Mouse (Mus musculus): Measurements from ENCODE around the gene Arl6. TPM values are rescaled to one million over a fixed set of nuclear protein-coding genes. Genes with fewer than 3 reads are reported as not detected.

The Arl6 gene
- total and polyA plus RNA-seq, 3 experiments, result not detected

DNA sequence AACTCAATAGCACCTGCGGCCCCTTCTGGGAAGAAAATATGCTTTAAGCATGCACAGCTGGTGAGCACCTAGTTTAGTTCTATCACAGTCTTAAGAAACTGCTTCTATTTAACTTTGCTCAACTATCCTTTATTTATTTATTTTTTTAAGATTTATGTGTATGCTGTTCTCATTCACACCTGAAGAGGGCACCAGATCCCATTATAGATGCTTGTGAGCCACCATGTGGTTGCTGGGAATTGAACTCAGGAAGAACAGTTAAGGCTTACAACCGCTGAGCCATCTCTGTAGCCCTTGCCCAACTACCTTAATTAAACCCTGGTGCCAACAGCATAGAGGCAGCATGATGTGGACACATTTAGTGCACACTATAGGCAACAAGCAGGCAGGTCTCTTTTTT is 27.7 kb upstream of the Arl6 start:
- Histone ChIP-seq H3K27me3 (ENCODE audit: control insufficient read depth in 1 of 2, insufficient read depth in 2 of 2, low read length in 2 of 2) (no peaks in the 10 kb centered on the region), H3K27ac (ENCODE audit: control insufficient read depth, low read depth, low read length) (no peak overlapping the region), H3K9ac (ENCODE audit: control insufficient read depth, low read depth, low read length, poor library complexity, severe bottlenecking) (no peak overlapping the region), H3K4me3 (ENCODE audit: control insufficient read depth in 1 of 2, insufficient read depth in 1 of 2, low read depth in 2 of 2, low read length in 2 of 2) (no peak overlapping the region), H3K79me2 (ENCODE audit: control insufficient read depth, insufficient read depth, low read length, poor library complexity) (no peaks in the 10 kb centered on the region), H3K4me1 (ENCODE audit: control insufficient read depth in 1 of 2, insufficient read depth in 2 of 2, low read length in 2 of 2) (no peaks in the 10 kb centered on the region), H3K9me3 (replicated peaks; ENCODE audit: insufficient read depth, low read length) (no peaks in the 10 kb centered on the region), H3K36me3 (ENCODE audit: control insufficient read depth in 1 of 2, insufficient read depth in 2 of 2, low read length in 2 of 2) (no peaks in the 10 kb centered on the region)
- TF ChIP-seq POLR2AphosphoS2 (IDR thresholded peaks at IDR 0.05; ENCODE audit: low read length) (no peak), NELFE (IDR thresholded peaks at IDR 0.05; ENCODE audit: low read depth, low read length) (no peak), USF1 (IDR thresholded peaks at IDR 0.05; ENCODE audit: low read depth, low read length) (no peak), SIN3A (IDR thresholded peaks at IDR 0.05; ENCODE audit: low read length) (no peak), ZKSCAN1 (IDR thresholded peaks at IDR 0.05; ENCODE audit: low read depth, low read length) (no peak), E2F4 (IDR thresholded peaks at IDR 0.05; ENCODE audit: borderline replicate concordance, low read depth, low read length) (no peak), MAFK (IDR thresholded peaks at IDR 0.05; ENCODE audit: borderline replicate concordance, low read depth, low read length) (no peak), RAD21 (IDR thresholded peaks at IDR 0.05; ENCODE audit: low read depth, low read length) (no peak), HCFC1 (IDR thresholded peaks at IDR 0.05; ENCODE audit: low read depth, low read length) (no peak), JUND (IDR thresholded peaks at IDR 0.05; ENCODE audit: low read depth, low read length) (no peak)
- DNase-seq (ENCODE audit: low read depth, low spot score), result no peak

DNA sequence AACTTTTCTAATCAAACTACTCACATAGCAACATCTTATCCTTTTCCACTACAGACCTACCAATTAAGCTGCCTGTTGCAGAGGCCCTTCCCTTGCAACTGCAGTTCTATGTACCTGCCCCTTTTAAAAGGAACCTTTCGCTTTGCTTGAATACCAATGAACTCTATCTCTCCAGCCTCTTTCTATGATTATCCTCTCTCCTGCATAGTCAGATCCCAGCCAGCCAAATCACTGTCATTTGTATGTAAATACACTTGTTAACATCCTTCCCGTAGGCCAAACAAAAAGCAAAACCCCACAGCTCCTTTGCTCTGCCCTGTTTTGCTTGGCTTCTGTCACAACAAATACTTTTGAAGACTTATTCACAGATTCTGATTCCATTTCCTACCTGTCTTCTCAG is 4.6 kb upstream of the Arl6 start:
- no peak for DNase-seq (ENCODE audit: low read depth, low spot score)
- no peak overlapping the region for H3K4me3 ChIP-seq (ENCODE audit: control insufficient read depth in 1 of 2, insufficient read depth in 1 of 2, low read depth in 2 of 2, low read length in 2 of 2)
- H3K36me3 ChIP-seq (ENCODE audit: control insufficient read depth in 1 of 2, insufficient read depth in 2 of 2, low read length in 2 of 2), result no peaks in the 10 kb centered on the region
- H3K9ac ChIP-seq (ENCODE audit: control insufficient read depth, low read depth, low read length, poor library complexity, severe bottlenecking), result no peak overlapping the region
- peaks cover 3 to 8% of the 10 kb centered on the region in 2 experiments for H3K27me3 ChIP-seq (ENCODE audit: control insufficient read depth in 1 of 2, insufficient read depth in 2 of 2, low read length in 2 of 2)
- H3K79me2 ChIP-seq (ENCODE audit: control insufficient read depth, insufficient read depth, low read length, poor library complexity), result no peaks in the 10 kb centered on the region
- TF ChIP-seq POLR2AphosphoS5 (IDR thresholded peaks at IDR 0.05; ENCODE audit: borderline replicate concordance, low read depth, low read length) (no peak), POLR2AphosphoS2 (IDR thresholded peaks at IDR 0.05; ENCODE audit: low read length) (no peak), CTCF (IDR thresholded peaks at IDR 0.05 in 2 of 3, conservative IDR thresholded peaks at IDR 0.05 in 1 of 3; ENCODE audit: control insufficient read depth in 1 of 3, insufficient read depth in 1 of 3, low read depth in 2 of 3, low read length in 3 of 3, poor library complexity in 1 of 3, severe bottlenecking in 1 of 3) (no peak), EP300 (IDR thresholded peaks at IDR 0.05; ENCODE audit: low read depth in 1 of 2, low read length in 2 of 2) (no peak), ZMIZ1 (IDR thresholded peaks at IDR 0.05; ENCODE audit: low read depth, low read length) (no peak), GATA1 (IDR thresholded peaks at IDR 0.05; ENCODE audit: low read depth, low read length) (no peak), E2F4 (IDR thresholded peaks at IDR 0.05; ENCODE audit: borderline replicate concordance, low read depth, low read length) (no peak), JUND (IDR thresholded peaks at IDR 0.05; ENCODE audit: low read depth, low read length) (no peak), MAX (IDR thresholded peaks at IDR 0.05; ENCODE audit: low read length) (no peak), ZNF384 (IDR thresholded peaks at IDR 0.05; ENCODE audit: low read depth, low read length) (no peak), TAL1 (IDR thresholded peaks at IDR 0.05; ENCODE audit: low read length) (no peak), MYC (IDR thresholded peaks at IDR 0.05; ENCODE audit: low read depth, low read length) (no peak), RCOR1 (IDR thresholded peaks at IDR 0.05; ENCODE audit: low read depth, low read length) (no peak)
- no peaks in the 10 kb centered on the region for H3K9me3 ChIP-seq (replicated peaks; ENCODE audit: insufficient read depth, low read length)
- H3K27ac ChIP-seq (ENCODE audit: control insufficient read depth, low read depth, low read length), result no peak overlapping the region
- no peaks in the 10 kb centered on the region for H3K4me1 ChIP-seq (ENCODE audit: control insufficient read depth in 1 of 2, insufficient read depth in 2 of 2, low read length in 2 of 2)

Data from MEL (cell line).